Mouse (Mus musculus) testis, adult 2 months (tissue): ENCODE data around the gene Crip1. TPM values are rescaled to one million over a fixed set of nuclear protein-coding genes. Genes with fewer than 3 reads are reported as not detected.

Experiments
- H3K27ac ChIP-seq: fragments of 200-500 bp; 2 replicates; pipeline ENCODE4 v1.5.1; 2012; ENCODE audit warnings: low read depth, low read length; ENCODE audit not compliant: control insufficient read depth, insufficient read depth
- H3K27me3 ChIP-seq: fragments of 200-500 bp; 2 replicates; pipeline ENCODE4 v1.6.1; 2012; ENCODE audit warnings: mild to moderate bottlenecking, low read length, moderate library complexity; ENCODE audit not compliant: control insufficient read depth, insufficient read depth
- H3K36me3 ChIP-seq: fragments of 200-500 bp; 2 replicates; pipeline ENCODE4 v1.6.1; 2012; ENCODE audit warnings: mild to moderate bottlenecking, low read length; ENCODE audit not compliant: control insufficient read depth, insufficient read depth
- H3K4me1 ChIP-seq: fragments of 200-500 bp; 2 replicates; pipeline ENCODE4 v1.6.1; 2012; ENCODE audit warnings: low read length; ENCODE audit not compliant: control insufficient read depth, insufficient read depth
- H3K4me3 ChIP-seq: fragments of 200-500 bp; 2 replicates; pipeline ENCODE4 v1.5.1; 2012; ENCODE audit warnings: low read depth, mild to moderate bottlenecking, low read length, moderate library complexity, mixed read lengths; ENCODE audit not compliant: control insufficient read depth
- CTCF ChIP-seq: fragments of 200-500 bp; IDR thresholded peaks from 2 replicates; pipeline ENCODE4 v1.5.1; 2012; ENCODE audit warnings: low read depth, mild to moderate bottlenecking, inconsistent platforms, low read length, moderate library complexity; ENCODE audit not compliant: control insufficient read depth, insufficient read depth, insufficient replicate concordance
- POLR2A ChIP-seq: fragments of 200-500 bp; IDR thresholded peaks from 2 replicates; pipeline ENCODE4 v1.6.1; 2012; ENCODE audit warnings: low read depth, mild to moderate bottlenecking, inconsistent platforms, low read length, moderate library complexity; ENCODE audit not compliant: control insufficient read depth
- polyA plus RNA-seq: library from polyadenylated mRNA; depleted of rRNA; stranded (reverse); fragments of >200 nt; gene quantifications from 2 replicates; pipeline ENCODE4 v1.2.3, GENCODE M21; 2012; rRNA removed

The Crip1 gene
- polyA plus RNA-seq: 30.4 and 106 TPM in 2 replicates

GRCm38 (mm10) chr12:113146112-113147057 is at the start of gene Crip1:
Crip1 (plus strand) TSS chr12:113146316.
- no peaks in the 10 kb centered on the region for H3K27me3 ChIP-seq
- TF ChIP-seq CTCF: peak; percentile 70; the same call in 1 of the 2 replicates
- 0 out of 2 replicates have a peak, but pooled peaks have one; percentile 15 for TF ChIP-seq POLR2A
- H3K4me3 ChIP-seq: peak within 1 kb of the TSS; percentile 81
- H3K4me1 ChIP-seq: peaks cover 30% of the 10 kb centered on the region
- H3K27ac ChIP-seq: no peak within 1 kb of the TSS
- H3K36me3 ChIP-seq: no peaks in the 10 kb centered on the region

- Histone ChIP-seq H3K4me3 (no peak overlapping the region; the same call in 1 of the 2 replicates), H3K27ac (no peak overlapping the region), H3K36me3 (no peaks in the 10 kb centered on the region), H3K27me3 (no peaks in the 10 kb centered on the region), H3K4me1 (peaks cover 24% of the 10 kb centered on the region)
- no peak for TF ChIP-seq POLR2A
Measured at GRCm38 (mm10) chr12:113097040-113097439, 49.1 kb upstream of the Crip1 start.

- H3K27me3 ChIP-seq: no peaks in the 10 kb centered on the region
- H3K27ac ChIP-seq: peak within 1 kb of the TSS; percentile 74
- no peaks in the 10 kb centered on the region for H3K36me3 ChIP-seq
- peak within 1 kb of the TSS; percentile 88 for H3K4me3 ChIP-seq
- peaks cover 24% of the 10 kb centered on the region for H3K4me1 ChIP-seq
- TF ChIP-seq CTCF: no peak
- peak; percentile 35 for TF ChIP-seq POLR2A
Measured at GRCm38 (mm10) chr12:113097749-113098281, 48.3 kb upstream of the Crip1 start, which contains the start of gene Mta1. Mta1 (plus strand) TSS chr12:113098278.

GRCm38 (mm10) chr12:113098530-113099151 is 47.5 kb upstream of the Crip1 start:
- Histone ChIP-seq H3K27me3 (no peaks in the 10 kb centered on the region), H3K36me3 (no peaks in the 10 kb centered on the region), H3K27ac (peak overlapping the region; percentile 64), H3K4me3 (peak overlapping the region; percentile 88), H3K4me1 (peaks cover 24% of the 10 kb centered on the region)
- TF ChIP-seq CTCF: no peak
- TF ChIP-seq POLR2A: no peak

GRCm38 (mm10) chr12:113099470-113100237 is 46.5 kb upstream of the Crip1 start:
- Histone ChIP-seq H3K27ac (no peak overlapping the region), H3K27me3 (no peaks in the 10 kb centered on the region), H3K36me3 (no peaks in the 10 kb centered on the region), H3K4me3 (no peak overlapping the region), H3K4me1 (peaks cover 28% of the 10 kb centered on the region)
- TF ChIP-seq CTCF (no peak), POLR2A (no peak)

GRCm38 (mm10) chr12:113100448-113101076 is 45.6 kb upstream of the Crip1 start:
- Histone ChIP-seq H3K36me3 (no peaks in the 10 kb centered on the region), H3K27ac (no peak overlapping the region), H3K4me1 (peaks cover 28% of the 10 kb centered on the region), H3K4me3 (no peak overlapping the region), H3K27me3 (no peaks in the 10 kb centered on the region)
- no peak for TF ChIP-seq CTCF
